Mouse (Mus musculus): ENCODE data around the gene Tbcd. TPM values are rescaled to one million over a fixed set of nuclear protein-coding genes. Genes with fewer than 3 reads are reported as not detected.

Gene Tbcd
- polyA plus RNA-seq, 1 experiment, result 44.8 TPM

- peak; percentile 37 for DNase-seq (ENCODE audit: low spot score)
Observed at GRCm38 (mm10) chr11:121475699-121476415, 24.1 kb downstream of the Tbcd start.

DNA sequence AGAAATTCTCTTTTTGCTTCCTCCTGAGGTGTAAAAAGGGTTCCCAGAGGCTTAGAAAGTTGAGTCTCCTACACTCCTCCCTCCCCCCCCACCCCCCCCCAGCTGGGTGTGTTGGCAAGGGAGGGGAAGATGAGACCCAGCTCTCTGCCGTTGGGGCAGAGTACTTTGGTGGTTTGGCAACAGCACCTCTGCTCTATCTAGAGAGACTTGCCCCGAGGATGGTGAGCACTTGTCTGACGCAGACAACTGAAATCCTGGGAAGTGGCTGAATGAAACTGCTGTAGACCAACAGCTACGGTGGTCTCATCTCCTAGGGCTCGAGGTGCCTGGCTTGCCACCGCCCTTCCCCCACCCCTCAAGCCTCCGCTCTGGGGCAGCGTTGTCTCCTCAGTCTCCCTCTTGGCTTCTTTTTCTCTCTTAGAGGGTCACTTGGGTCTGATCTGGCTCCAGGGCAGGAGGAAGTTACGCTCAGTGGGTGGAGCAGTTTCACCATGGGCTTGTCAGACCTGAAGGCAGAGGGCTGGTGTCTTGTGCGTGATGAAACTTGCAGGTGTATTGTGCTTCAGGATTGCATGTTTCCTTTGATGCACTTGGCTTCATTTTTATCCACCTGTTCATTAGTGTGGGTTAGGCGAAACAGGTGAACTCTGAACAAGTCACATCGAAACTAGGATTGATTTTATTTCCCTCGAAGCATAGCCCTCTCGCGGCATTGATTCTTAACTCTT is 27.9 kb downstream of the Tbcd start:
- no peak for DNase-seq (ENCODE audit: low spot score)

DNA sequence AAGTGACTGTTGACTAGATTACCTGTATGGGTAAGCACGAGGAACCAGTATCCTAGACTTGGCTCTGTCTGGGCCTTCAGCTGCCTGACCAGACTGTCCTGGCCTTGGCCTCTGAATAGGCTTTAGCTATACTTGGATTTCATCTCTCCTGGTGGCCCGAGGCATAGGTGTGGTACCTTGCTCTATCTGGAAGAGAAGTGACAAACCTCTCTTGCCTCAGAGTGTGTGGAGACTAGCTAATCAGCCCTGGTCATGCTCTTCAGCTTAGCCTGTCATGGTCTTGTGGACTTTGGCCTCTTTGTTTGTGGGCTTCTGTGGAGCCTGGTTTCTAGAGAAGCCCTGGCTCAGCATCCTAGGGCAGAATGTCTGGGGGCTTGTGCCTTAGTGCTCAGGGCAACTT is 29.4 kb downstream of the Tbcd start:
- DNase-seq (ENCODE audit: low spot score), result no peak

DNA sequence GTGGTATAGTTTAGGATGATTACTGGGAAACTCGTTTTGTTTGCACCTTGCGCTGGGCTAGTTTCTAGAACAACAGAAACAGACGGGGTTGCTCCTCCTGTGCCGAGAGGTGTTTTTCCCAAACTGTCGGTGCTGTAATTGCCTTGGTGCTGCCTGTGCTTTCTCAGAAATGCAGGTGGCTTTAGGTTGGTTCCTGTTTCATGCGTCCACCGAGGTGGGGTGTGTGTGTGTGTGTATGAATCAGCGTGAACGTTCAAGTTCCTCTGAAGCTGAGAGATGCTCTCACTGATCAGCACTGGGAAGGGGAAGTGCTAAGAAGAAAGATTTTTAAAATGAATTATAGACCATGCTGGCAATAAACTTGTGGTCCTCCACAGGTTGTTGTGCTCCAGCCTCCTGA is 34.1 kb downstream of the Tbcd start:
- no peak for DNase-seq (ENCODE audit: low spot score)

DNA sequence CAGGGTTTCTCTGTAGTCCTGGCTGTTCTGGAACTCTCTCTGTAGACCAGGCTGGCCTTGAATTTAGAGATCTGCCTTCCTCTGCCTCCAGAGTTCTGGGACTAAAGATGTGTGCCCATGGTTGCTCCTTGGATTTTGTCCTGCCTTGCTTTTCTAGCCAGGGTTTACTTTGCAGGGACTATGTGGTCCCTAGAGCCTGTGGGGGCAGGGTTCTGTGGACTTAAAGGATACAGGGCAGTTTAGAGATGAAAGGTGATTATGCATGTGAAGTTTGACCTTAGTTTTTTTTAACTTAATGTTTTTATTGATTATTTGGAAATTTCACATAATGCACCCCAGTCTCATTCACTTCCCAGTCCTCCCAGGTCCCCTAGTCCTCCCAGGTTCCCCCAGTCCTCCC is 38.9 kb downstream of the Tbcd start:
- no peak for DNase-seq (ENCODE audit: low spot score)

DNA sequence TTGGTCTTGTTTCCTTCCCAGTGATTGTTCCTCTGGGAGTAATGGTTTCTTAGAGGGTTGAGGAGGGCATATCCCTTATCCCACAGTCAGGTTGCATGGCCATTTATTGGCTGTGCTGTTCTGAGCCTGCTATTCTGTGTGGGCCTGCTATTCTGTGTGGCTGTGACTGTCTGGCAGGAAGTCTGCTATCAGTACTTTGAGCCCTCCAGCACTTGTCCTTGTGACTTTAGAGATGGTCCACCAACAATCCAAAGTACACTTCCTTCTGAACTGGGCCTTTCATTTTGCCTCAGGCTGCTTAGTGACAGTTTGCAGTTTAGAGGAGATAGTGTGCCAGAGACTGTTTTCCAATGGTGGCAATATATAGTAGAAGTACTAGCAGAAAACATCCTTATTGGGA is 48.8 kb downstream of the Tbcd start:
- no peak for DNase-seq (ENCODE audit: low spot score)

- DNase-seq (ENCODE audit: low spot score), result no peak
Observed at GRCm38 (mm10) chr11:121501525-121501924, 49.8 kb downstream of the Tbcd start.

DNA sequence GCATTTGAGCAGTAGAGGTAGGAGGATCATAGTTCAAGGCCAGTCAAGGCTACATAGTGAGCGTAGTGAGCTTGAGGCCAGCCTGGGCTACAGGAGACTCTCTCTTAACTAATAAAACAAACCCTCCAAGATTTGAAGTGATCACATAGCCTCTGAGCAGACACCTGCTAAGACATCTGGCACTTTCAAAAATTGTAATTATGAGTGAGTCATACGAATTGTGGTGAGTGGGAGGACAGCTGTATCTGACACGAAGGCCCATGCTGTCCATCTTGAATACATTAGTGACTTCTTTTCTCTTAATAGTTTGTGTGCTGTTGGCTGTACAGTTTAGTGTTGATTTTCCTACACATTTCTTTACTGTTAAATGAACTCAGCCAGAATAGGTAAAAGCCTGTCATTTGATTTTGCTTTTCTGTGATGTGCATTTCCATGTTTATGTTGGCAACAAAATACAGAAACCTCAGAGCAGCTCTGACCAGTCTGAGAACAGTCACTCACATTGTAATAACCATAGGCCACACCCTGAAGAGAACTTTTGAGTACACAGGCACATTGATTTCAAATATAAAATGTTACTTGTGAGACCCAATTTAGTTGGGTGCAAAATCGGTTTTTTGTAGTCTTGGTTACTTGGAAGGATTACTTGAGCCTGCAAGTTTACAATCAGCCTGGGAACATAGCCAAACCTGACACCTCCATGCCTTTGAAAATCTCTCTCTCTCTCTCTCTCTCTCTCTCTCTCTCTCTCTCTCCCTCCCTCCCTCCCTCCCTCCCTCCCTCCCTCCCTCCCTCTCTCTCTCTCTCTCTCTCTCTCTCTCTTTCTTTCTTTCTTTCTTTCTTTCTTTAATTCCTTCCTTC is 50.5 kb downstream of the Tbcd start:
- no peak for DNase-seq (ENCODE audit: low spot score)

DNA sequence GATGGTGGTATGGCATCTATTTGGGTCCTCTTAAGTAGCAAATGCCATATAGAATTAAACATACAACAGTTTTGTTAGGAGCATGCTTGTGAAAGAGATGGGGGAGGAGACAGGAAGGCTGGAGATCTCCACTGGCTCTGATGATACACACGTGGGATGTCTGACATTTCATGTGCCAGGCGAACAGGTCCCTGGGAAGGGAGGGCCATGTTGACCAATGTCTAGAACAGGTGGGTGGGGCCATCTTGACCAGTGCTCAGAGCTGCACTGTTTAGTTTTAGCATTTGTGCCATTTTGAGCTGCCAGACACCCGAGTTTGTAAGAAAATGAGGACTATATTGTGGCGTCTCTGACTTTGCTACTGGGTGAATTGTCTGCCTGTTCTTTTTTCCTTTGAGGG is 56.7 kb downstream of the Tbcd start:
- DNase-seq (ENCODE audit: low spot score), result no peak

GRCm38 (mm10) chr11:121510512-121511246 is 58.9 kb downstream of the Tbcd start:
- DNase-seq (ENCODE audit: low spot score), result no peak

DNA sequence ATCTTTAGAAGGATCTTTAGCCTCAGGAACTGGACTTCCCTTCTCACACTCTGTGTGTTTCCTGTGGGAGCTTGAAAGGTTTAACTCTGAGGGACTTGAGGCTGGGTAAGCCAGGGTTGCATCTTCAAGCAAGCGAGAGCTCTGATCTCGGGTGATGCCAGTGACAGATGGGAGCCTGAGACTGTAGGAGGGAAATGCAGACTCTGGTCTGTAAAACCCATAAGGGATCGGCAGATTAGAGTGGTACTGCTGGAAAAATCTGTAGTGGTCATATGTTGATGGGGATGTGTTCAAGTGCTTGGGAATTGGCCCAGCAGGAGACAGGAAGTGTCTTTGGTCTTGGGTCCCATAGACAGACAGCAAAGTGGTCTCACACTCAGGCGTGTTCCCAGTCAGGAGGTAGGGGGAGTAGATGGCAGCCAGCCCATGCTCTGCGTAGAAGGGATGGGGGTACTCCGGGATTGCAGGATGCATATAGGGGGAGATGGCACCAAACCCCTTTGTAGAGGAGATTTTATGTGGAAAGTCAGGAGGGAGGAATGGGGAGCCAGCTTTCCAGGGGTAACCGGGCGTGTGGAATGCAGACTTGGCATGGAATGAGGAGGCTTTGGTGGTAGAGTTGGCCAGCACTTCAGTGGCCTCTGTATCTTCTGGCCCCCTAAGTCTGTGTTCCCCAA is 61.3 kb downstream of the Tbcd start:
- DNase-seq (ENCODE audit: low spot score), result no peak

GRCm38 (mm10) chr11:121515996-121516395 is 64.2 kb downstream of the Tbcd start:
- no peak for DNase-seq (ENCODE audit: low spot score)

GRCm38 (mm10) chr11:121516906-121517305 is 65.2 kb downstream of the Tbcd start:
- DNase-seq (ENCODE audit: low spot score), result no peak

GRCm38 (mm10) chr11:121517687-121518465 is 66.1 kb downstream of the Tbcd start:
- no peak for DNase-seq (ENCODE audit: low spot score)

- no peak for DNase-seq (ENCODE audit: low spot score)
Observed at GRCm38 (mm10) chr11:121519131-121519530, 67.4 kb downstream of the Tbcd start, which contains the start of gene Zfp750. Zfp750 (minus strand) TSS chr11:121519333.

GRCm38 (mm10) chr11:121519703-121520102 is 68.0 kb downstream of the Tbcd start:
- DNase-seq (ENCODE audit: low spot score), result no peak

GRCm38 (mm10) chr11:121520761-121521160 is 69.0 kb downstream of the Tbcd start:
- DNase-seq (ENCODE audit: low spot score), result no peak

GRCm38 (mm10) chr11:121522156-121522762 is 70.5 kb downstream of the Tbcd start:
- no peak for DNase-seq (ENCODE audit: low spot score)

- no peak for DNase-seq (ENCODE audit: low spot score)
Observed at GRCm38 (mm10) chr11:121524191-121524590, 72.4 kb downstream of the Tbcd start.

- no peak for DNase-seq (ENCODE audit: low spot score)
Observed at GRCm38 (mm10) chr11:121529747-121530146, 78.0 kb downstream of the Tbcd start.
